Mouse (Mus musculus) adrenal gland (tissue): ENCODE measurements around the gene Ormdl1.
"Not testable (repeated sequence)": the region's sequence is repeated elsewhere in the genome, so short reads cannot be mapped to it uniquely, and the experiment has no call there.

Source experiments
- intact Hi-C: fragments of 180-260 bp; cut with DNase I; formaldehyde crosslinking; loops from one replicate; pipeline ENCODE4 v1.15.1; 2025
- long read RNA-seq, 2 experiments: library from polyadenylated mRNA; unstranded; transcript quantifications; one replicate each; pipeline ENCODE4 v2.0.0; 2020; ENCODE audit warnings: borderline replicate concordance in 1 of 2; ENCODE audit not compliant: insufficient replicate concordance in 1 of 2

Gene Ormdl1
- long read RNA-seq, experiment 1, transcript Ormdl1-201 (4 exons, 1,910 nt): major isoform, 44 of 47 reads
- long read RNA-seq, experiment 1, partial matches to known transcripts: 3 of 47 reads
- long read RNA-seq, experiment 1, other reads (novel, unspliced or antisense): 0 of 47 reads
- long read RNA-seq, experiment 2, transcript Ormdl1-201 (4 exons, 1,910 nt): major isoform, 41 of 43 reads
- long read RNA-seq, experiment 2, partial matches to known transcripts: 1 of 43 reads
- long read RNA-seq, experiment 2, other reads (novel, unspliced or antisense): 1 of 43 reads

DNA sequence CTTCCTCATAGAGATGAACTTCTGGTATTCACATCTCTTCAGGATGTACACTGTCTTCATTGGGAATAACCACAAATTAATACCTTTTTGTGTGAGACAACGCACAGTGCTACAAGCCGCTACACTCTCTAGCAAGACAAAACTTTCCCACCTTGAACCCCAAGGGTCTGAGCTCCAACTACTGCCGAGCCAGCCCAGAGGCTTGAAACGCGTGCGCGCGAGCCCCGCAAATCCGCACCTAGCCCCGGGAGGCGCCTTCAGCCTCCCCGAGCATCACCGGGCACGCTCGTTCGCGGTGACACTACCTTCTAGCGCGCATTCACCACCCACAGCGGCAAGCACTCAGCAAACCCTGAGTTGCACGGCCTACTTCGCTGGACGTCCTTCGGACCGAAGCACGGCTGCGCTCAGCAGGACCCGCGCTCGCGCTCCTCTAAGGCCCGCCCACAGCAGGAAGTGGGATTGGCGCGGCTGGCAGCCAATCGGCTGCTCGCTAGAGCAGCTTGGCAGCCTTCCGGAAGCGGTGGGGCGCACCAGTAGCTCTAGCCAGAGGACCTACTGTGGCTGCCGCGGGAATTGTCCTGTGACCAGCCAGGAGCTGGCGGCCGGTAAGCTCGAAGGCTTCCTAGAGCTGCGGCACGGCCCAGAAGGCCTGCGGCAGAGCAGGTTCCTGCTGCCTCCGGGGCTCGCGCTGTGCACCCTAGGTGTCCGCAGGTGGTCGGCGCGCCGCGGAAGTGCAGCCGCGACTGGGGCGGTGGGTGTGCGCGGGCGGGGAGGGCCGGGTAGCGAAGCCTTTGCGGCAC, at the start of gene Ormdl1, which contains the start of the genes Pms1 and Gm28778:
Gene Ormdl1, plus strand, starts transcription at position 515 of the 803 bp plus-strand sequence.
Gene Pms1, minus strand, starts transcription at position 438 of the 803 bp plus-strand sequence.
Gene Gm28778, plus strand, starts transcription at position 531 of the 803 bp plus-strand sequence.
- intact Hi-C loops: loop anchor here (10.0 kb wide), 1 partner anchor 452 kb away; the partner anchor contains the start of gene Hibch

DNA sequence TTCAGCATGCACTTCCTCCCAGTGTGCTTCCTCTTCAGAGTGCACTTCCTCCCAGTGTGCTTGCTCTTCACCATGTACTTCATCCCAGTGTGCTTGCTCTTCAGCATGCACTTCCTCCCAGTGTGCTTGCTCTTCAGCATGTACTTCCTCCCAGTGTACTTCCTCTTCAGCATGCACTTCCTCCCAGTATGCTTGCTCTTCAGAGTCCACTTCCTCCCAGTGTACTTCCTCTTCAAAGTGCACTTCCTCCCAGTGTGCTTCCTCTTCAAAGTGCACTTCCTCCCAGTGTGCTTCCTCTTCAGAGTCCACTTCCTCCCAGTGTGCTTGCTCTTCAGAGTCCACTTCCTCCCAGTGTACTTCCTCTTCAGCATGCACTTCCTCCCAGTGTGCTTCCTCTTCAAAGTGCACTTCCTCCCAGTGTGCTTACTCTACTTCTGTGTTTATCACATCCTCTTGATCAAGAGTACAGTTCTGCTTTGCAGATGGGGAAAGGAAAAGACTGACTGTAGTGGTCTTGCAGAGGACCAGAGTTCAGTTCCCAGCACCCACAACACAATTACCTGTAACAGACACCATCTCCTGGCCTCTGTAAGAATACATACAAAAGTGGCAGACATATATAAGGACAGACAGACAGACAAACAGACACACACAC, 31.8 kb upstream of the Ormdl1 start:
- intact Hi-C loops: not testable (repeated sequence)

DNA sequence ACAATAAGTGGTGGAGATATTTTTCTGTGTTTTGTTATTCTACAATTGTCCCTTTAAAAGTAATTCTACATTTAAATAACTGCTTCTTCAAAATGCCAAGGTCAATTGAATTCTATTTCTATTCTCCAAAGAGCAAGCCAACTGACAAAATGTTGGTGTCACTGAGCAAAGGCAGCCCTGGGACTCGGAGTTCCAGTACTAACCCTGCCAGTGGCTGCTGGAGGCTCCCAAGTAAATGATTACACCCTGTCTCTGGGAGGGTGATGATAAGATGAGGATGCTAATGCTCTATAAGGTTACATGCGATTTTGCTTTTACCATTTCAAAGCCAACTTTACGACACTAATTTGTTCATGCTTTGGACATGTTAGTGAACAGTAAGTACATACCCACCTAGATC, 27.0 kb upstream of the Ormdl1 start:
- intact Hi-C loops: no loop called here

DNA sequence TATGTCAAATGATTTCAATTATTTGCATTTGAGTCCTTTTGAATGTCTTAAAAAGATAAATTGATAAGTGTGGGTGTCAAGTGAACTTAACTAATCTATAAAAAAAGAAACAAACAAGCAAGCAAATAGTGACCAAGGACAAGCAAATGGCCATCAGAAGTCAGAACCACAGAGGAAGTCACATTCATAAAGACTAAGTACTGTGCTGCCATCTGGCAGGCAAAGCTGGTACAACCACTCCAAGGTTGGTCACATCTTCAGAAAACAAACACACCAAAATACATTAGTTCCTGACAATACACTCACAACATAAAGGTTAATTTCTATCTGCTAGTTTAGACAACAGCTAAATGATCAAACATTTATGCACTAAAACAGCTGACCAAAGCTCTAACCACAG, 24.2 kb upstream of the Ormdl1 start:
- intact Hi-C loops: loop anchor here (1.0 kb wide), 1 partner anchor 219 kb away; no protein-coding TSS in a partner anchor

DNA sequence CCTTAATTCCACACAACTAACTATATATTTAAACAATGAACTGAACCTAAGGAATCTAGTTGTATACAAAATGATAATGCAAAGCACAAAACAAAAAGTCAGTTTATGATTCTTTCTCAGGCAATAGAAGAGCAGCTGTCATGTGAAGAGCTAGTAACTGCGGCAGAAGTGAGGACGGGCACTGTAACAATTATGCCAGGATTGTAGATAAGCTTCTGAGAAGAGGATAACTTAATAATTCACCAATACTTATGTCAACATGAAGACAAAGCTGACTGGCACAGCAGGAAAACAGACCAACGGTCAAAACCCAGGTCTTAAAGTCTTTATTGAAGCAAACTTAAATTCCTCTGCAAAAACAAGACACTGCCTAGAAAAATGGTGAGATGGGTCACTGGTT, 5.7 kb upstream of the Ormdl1 start:
- intact Hi-C loops: loop anchor here (10.0 kb wide), 1 partner anchor 446 kb away; the partner anchor contains the start of gene Hibch

DNA sequence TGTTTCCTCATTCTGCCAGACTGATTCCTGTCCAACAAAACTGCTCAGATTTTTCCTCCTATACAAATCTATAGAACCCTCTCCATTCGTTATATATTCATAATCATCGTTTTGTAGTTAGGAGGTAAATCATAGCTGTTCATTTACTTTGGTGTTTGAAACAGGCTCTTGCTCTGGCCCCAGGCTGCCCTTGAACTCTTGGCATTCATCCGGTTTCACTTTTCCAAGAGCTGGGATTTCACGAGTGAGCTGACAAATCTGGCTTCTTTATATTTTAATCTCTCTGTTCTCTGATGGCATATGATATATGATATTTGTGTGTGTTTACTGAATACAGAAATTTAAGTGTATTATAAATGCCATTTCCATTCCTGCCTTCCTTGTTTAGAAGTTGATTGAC, 3.6 kb downstream of the Ormdl1 start:
- intact Hi-C loops: no loop called here

DNA sequence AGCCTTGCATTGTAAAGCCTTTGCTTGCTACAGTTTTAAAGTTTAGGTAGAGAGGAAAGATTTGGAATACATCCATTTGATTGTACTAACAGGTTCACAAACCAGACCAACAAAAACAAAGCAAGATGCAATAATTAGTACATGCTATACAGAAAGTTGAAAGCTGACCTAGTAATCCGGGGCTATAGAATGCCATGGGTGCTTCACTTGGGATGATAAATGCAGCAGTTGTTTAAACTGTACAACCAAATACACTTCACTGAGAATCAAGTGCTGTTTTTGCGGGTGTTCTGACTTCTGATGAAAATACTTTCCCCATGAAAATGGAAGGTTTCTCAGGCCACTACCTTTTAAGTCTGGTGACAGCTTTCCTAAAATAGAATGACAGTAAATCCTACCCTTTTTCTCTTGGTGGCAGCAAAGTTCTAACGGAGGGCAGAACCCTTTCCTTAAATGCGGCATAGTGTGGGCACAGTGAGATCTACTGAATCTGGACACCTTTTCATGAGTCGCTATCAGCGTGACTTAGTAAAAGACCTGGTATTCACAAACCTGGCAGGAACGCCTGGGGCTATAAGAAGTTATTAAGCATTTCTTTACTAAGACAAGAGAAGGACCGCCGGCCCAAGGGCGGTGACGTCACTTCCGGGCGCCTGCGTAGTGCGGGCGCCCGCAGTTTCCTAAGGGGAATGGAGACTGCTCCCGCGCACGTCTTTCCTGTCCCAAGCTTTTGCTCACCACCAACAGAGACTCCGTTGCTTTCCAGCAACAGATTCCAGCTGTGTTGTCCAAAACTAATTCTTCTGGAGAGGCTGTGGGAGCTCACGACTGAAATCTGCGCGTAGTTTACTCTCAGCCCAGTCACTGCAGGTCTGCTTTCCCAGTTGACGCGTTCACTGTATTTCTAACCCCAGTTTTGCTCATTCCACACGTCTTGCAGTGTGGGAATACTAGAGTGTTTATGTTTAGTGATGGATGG, 16.4 kb downstream of the Ormdl1 start, which contains the start of gene Osgepl1:
Gene Osgepl1, plus strand, starts transcription at position 636 of the 979 bp plus-strand sequence.
- intact Hi-C loops: loop anchor here (5.0 kb wide), 1 partner anchor 39 kb away; the partner anchor contains the start of genes Asdurf, Asnsd1 and Gm28551

DNA sequence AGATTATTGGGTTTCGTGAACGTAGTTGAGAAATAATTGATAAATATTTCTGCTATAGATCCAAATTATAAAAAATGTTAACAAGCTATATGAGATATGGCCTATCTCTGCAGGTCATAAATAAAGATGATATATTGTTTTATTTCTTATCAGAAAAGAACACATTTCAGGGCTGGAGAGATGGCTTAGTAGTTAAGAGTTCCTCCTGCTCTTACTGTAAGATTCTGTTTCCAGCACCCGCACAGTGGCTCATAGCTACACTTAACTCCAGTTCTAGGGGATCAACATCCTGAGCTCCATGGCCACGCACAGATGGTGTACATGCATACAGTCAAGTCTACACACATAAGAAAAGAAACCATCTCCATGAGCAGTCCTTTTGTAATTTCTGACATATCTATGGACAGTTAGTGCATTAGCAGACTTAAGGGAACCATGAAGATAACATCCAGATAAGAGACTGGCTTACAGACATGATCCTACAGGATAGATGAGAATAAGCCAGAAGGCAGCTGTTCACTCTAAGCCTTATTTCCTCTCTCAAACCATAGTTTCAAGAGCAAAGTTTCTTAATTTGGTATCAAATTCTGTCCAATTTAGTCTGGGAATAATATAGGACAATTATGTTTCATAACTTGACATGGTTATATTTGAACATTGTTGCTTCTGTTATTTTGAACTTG, 24.9 kb downstream of the Ormdl1 start:
- intact Hi-C loops: no loop called here

DNA sequence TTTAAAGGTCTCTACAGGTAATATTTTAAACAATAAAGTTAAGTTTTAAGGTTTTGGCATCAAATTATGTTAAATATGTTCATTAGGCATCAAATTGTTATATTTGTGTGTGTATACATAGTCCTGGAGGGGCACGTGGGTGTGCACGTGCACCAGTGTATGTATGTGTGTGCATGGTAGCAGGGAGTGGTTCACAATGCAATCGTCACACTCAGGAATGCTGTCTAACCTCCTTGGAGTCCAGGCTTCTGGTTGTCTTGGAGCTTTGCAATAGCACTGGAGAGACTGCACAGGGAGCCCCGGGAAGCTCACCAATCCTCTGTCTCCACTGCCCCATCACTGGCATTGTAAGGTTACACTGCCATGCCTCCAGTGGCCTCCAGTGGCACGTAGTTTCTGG, 26.4 kb downstream of the Ormdl1 start:
- intact Hi-C loops: no loop called here

DNA sequence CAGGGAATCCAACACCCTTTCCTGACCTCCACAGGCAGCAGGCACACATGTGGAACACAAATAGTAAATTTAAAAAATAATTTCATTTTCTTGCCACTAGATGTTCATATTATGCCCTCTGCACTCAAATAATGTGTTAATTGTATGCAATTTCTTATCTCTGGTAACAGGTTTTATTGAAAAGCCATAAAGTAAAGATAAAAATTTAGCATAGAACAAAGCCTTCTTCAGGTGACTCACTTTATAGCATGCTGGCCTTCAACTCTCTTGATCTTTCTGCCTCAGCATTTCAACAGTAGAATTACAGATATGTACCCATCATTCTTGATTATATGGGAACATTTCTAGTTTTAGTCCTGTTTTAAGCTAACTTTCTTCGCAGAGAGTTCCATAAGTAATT, 27.4 kb downstream of the Ormdl1 start:
- intact Hi-C loops: no loop called here

DNA sequence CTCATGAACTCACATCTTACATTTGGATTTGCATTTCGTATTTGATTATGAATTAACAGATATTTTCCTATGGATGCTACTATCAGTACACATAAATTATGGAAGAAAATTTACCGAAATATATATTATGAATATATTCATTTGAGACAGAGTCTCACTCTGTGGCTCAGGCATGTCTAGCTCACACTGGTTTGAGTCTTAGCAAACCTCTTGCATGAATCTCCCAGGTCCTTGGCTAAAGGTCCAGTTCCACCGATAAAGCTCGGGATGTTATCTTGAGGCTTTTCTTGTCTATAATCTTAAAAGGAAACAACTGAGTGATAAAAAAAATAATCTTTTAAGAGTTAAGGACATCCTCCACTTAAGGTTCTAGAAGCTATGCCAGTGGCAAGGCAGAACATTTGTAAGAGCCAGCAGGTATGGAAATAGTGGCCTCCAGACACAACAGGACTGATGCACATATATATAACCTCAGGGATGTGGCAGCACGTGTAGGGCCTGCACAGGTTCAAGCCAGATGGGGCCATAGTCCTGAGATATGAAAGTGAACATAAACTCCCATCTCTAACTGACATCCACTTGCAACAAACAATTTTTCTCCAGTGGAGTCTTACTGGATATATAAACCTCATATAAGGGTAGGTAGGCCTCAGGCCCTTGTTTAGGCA, 28.1 kb downstream of the Ormdl1 start:
- intact Hi-C loops: no loop called here

DNA sequence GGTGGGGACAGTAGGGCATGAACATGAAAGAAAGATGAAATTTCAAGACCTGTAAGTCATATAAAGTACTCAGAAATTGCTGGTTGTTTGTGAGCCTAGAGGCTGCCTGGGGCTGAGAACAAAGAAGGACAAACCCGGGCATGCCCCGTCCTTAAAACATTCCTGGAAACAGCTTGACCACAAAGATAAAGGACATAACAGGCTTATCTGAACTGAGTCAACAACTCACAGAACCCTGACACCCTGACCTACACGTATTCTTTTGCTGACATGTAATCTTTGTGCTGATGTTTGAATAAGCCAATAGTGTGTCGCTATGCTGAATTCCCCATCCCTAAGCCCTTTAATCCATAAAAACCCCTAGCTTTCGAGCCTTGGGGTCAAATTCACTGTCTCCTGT, 36.6 kb downstream of the Ormdl1 start:
- intact Hi-C loops: not testable (repeated sequence)

DNA sequence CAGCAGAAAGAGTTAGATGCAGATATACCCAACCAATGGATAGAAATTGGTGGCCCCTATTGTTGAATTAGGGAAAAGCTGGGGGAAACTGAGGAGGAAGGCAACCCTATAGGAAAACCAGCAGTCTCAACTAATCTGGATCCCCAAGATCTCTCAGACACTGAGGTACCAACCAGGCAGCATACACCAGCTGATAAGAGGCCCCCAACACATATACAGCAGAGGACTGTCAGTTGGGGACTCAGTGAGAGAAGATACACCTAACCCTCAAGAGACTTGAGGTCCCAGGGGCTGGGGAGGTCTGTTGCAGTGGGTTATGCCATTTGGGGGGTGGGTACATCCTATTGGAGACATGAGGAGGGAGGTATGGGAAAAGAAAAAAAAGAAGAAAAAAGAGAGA, 38.6 kb downstream of the Ormdl1 start:
- intact Hi-C loops: no loop called here

DNA sequence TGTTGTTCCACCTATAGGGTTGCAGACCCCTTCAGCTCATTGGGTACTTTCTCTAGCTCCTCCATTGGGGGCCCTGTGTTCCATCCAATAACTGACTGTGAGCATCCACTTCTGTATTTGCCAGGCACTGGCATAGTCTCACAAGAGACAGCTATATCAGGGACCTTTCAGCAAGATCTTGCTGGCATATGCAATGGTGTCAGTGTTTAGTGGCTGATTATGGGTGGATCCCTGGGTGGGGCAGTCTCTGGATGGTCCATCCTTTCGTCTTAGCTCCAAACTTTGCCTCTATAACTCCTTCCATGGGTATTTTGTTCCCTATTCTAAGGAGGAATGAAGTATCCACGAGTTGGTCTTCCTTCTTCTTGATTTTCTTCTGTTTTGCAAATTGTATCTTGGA, 40.5 kb downstream of the Ormdl1 start:
- intact Hi-C loops: not testable (repeated sequence)

DNA sequence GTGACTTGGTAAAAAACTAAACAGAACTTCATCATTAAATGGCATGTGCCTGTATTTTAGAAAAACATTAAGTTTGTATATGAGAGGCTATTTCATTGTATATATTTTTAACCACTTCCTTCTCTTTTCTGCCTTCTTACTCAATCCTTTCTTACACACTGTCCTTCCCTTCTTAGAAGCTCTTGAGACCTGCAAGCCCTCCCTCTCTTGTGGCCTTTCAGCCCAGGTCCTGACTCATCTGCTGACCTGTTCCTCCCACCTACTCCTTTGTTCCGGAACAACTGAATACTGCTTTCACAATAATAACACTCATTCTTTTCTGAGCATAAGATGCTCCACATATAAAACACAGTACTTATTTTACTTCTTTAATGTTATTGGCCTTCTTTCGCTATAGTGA, 44.2 kb downstream of the Ormdl1 start:
- intact Hi-C loops: no loop called here

DNA sequence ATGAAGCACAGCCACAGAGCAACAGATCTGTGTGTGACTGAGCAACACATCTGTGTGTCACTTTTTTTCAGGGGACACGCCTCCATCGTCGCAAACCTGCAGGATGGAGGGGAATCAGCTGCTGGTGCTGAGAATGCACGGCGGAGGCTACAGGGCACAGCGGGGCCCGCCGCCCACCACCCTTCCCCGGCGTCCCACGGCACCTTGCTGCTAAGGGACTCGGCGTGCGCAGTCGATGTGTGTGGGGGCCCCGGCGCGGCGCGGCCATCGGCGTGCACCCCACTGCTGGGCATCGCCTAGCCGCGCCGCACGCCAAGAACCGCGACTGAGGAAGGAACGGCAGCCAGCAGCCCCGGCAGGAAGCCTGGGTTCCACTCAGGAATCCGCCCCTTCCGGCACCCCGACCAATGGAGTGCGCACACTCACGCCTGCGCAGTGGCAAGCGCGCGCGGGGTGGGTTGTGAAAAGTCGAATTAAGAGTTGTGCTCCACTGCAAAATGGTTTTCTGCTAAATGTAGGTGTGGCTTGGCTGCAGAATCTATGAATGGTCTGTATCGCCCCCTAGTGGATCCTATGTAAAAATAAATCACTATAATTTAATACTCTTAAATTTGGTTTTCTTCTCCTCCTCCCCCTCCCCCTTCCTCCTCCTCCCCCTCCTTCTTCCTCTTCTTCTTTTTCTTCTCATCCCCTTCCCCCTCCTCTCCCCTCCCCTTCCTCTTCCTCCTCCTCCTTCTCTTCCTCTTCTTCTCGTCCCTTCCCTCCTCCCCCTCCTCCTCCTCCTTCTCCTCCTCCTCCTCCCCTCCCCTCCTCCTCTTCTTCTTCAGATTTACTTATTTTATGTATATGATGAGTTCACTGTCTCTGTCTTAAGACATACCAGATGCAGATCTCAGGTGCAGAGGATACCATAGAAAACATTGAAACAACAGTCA, 55.7 kb downstream of the Ormdl1 start, which contains the start of the genes Asdurf, Gm28551 and Asnsd1:
Gene Asdurf, minus strand, starts transcription at position 293 of the 935 bp plus-strand sequence.
Gene Gm28551, minus strand, starts transcription at position 341 of the 935 bp plus-strand sequence.
Gene Asnsd1, minus strand, starts transcription at position 426 of the 935 bp plus-strand sequence.
- intact Hi-C loops: loop anchor here (2.0 to 5.0 kb wide), 2 partner anchors 40 to 300 kb away; partner anchors contain the start of gene Osgepl1

DNA sequence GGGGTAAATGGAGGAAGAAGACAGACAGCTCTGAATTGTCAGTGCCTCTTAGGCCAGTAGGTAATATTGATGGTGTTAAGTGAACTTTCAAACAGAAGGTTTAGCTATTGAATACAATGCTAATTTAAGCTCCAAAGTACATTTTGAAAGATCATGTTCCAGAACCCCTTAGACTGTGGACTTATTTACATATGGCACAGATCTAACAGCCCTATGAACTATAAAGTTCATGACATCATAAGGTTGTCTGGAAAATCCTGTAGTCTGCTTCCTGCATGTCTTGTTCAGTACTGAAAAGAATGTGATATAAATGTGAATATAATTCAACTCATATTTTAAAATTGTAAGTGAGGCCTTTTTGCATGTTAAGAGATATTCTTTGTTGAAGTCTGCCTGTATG, 62.1 kb downstream of the Ormdl1 start:
- intact Hi-C loops: no loop called here
